Mouse (Mus musculus) lung, embryonic 16.5 days (tissue): ENCODE results near the gene Ttll5. TPM values are rescaled to one million over a fixed set of nuclear protein-coding genes. Genes with fewer than 3 reads are reported as not detected.

Experiments
- ATAC-seq: fragments of 200-750 bp; cut with Nextera tagmentation; 2 replicates; pipeline ENCODE4 v1.8.0; 2017; ENCODE audit warnings: low read depth, mild to moderate bottlenecking, moderate library complexity
- H3K27ac ChIP-seq: fragments of 300-500 bp; sonication (generic); 2 replicates; pipeline ENCODE4 v1.5.1; 2014; ENCODE audit warnings: mild to moderate bottlenecking, control low read depth, low read length
- H3K27me3 ChIP-seq: fragments of 300-500 bp; sonication (generic); 2 replicates; pipeline ENCODE4 v1.6.1; 2014; ENCODE audit warnings: low read depth, low read length, mixed read lengths; ENCODE audit not compliant: control insufficient read depth, insufficient read depth
- H3K36me3 ChIP-seq: fragments of 300-500 bp; sonication (generic); 2 replicates; pipeline ENCODE4 v1.6.1; 2014; ENCODE audit warnings: low read length; ENCODE audit not compliant: control insufficient read depth, insufficient read depth
- H3K4me1 ChIP-seq: fragments of 300-500 bp; sonication (generic); replicated peaks from 2 replicates; pipeline ENCODE4 v1.6.1; 2014; ENCODE audit warnings: low read length, mixed read lengths; ENCODE audit not compliant: control insufficient read depth, insufficient read depth
- H3K4me2 ChIP-seq: fragments of 300-500 bp; sonication (generic); 2 replicates; pipeline ENCODE4 v1.6.1; 2014; ENCODE audit warnings: low read depth, low read length, control low read depth
- H3K4me3 ChIP-seq: fragments of 300-500 bp; sonication (generic); 2 replicates; pipeline ENCODE4 v1.5.1; 2014; ENCODE audit warnings: mild to moderate bottlenecking, low read length, control low read depth
- H3K9ac ChIP-seq: fragments of 300-500 bp; sonication (generic); 2 replicates; pipeline ENCODE4 v1.6.1; 2014; ENCODE audit warnings: low read length, control low read depth
- H3K9me3 ChIP-seq: fragments of 300-500 bp; sonication (generic); 2 replicates; pipeline ENCODE4 v1.6.1; 2016; ENCODE audit warnings: low read length; ENCODE audit not compliant: control insufficient read depth
- WGBS: fragments of 180-500 bp; shearing (Covaris S2); extraction: QIAGEN DNeasy Blood & Tissue Kit; methylation state at CpG from one replicate; pipeline ENCODE4 v1.1.7; 2014; 5-methylcytosine and 5-hydroxymethylcytosine counted together
- polyA plus RNA-seq: library from polyadenylated mRNA; unstranded; fragments of >200 nt; fragmentation: Nextera tagmentation; extraction: Ambion mirVana; gene quantifications from 2 replicates; pipeline ENCODE4 v1.2.1, GENCODE M21; 2015

Gene Ttll5
- polyA plus RNA-seq, 1 experiment from 2014 or later: 17.5 TPM

DNA sequence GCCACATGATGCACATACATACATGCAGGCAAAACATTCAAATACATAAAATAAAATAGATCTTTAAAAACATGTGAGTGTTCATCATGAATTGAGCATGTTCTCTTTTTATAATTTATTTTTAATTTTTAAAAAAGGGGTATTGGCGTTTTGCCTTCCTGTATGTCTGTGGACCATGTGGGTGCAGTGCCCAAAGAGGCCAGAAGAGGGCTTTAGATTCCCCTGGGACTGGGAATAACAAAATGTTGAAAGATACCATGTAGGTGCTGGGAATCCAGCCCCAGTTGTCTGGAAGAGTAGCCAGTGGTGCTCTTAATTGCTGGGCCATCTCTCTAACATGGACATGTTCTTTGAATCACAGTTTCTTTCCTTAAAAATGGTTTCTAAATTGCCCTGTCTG is 127.4 kb downstream of the Ttll5 start:
- Histone ChIP-seq H3K36me3 (peaks cover 4% of the 10 kb centered on the region; the same call in 1 of the 2 replicates), H3K4me1 (peaks cover 7% of the 10 kb centered on the region; the same call in 1 of the 2 replicates), H3K27ac (no peak overlapping the region), H3K27me3 (no peaks in the 10 kb centered on the region), H3K4me3 (no peak overlapping the region), H3K9me3 (no peaks in the 10 kb centered on the region), H3K4me2 (no peak overlapping the region), H3K9ac (no peak overlapping the region)
- no peak for ATAC-seq
- WGBS: 85% methylated on average over 1 of the region's 1 CpGs

DNA sequence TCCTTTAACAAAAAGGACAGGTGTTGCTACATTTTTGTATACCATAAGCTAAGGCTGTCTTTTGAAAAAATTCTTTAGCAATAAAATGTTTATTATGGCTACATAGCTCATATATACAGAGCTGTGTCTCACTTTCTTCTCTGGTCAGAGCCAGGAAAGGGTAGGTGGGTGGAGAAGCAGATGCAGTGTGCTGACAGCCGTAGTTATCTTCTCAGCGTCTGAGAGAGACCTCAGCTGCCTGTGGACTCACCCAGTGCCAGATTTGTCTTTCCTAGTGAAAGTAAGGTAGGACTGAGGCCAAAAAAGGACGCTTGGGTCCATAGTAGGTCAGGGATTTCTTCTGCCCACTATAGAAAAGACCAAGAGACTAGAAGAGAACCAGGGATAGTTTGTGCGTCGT is 127.9 kb downstream of the Ttll5 start:
- ATAC-seq: no peak
- Histone ChIP-seq H3K4me2 (no peak overlapping the region), H3K27me3 (no peaks in the 10 kb centered on the region), H3K36me3 (peaks cover 4% of the 10 kb centered on the region; the same call in 1 of the 2 replicates), H3K4me3 (no peak overlapping the region), H3K9ac (no peak overlapping the region), H3K9me3 (no peaks in the 10 kb centered on the region), H3K27ac (no peak overlapping the region), H3K4me1 (peaks cover 8% of the 10 kb centered on the region; the same call in 1 of the 2 replicates)
- WGBS: 77% methylated on average over 5 of the region's 5 CpGs

DNA sequence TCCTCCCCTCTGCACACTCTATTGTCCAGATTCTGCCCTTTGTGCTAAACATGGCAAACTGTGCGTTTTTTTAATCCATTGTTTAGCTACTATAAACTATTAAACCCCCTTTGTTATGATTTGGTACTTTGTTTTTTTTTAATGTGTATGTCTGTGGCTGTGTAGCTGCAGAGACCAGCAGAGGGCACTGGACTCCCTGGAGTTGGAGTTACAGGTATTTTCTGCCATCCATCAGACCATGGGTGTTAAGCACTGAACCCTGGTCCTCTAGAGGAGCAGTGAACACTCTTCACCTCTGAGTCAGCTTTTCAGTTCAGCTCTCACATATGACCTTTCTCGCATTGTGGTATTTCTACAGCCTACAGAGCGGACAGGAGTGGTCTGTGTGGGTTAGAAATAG is 129.7 kb downstream of the Ttll5 start:
- H3K27me3 ChIP-seq: no peaks in the 10 kb centered on the region
- no peak overlapping the region for H3K27ac ChIP-seq
- H3K36me3 ChIP-seq: peaks cover 2% of the 10 kb centered on the region; the same call in 1 of the 2 replicates
- H3K9ac ChIP-seq: no peak overlapping the region
- no peak overlapping the region for H3K4me2 ChIP-seq
- no peak overlapping the region for H3K4me3 ChIP-seq
- 0 out of 2 replicates have a peak, but pooled peaks have one; percentile 15 for ATAC-seq
- 74% methylated on average over 3 of the region's 3 CpGs for WGBS
- H3K4me1 ChIP-seq: peaks cover 22% of the 10 kb centered on the region
- no peaks in the 10 kb centered on the region for H3K9me3 ChIP-seq

DNA sequence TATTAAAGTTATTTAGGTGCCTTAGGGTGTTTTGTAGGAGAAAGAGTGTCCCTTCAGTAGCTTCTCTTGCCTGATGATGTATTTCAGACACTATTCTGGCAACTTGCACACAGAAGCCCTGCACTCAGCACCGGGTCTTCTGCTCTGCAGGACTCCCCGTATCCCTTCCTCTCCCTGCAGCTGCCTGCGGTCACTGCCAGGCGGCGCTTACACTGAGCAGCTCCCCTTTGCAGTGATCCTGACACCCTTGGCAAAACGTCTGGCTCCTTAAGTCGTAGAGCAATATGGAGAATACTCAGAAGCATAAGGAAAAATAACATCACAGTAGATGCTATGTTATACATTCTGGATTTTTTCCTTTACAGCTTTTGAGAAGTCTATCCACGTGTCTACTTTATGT is 130.6 kb downstream of the Ttll5 start:
- Histone ChIP-seq H3K4me2 (no peak overlapping the region), H3K9ac (no peak overlapping the region), H3K4me3 (no peak overlapping the region), H3K9me3 (no peaks in the 10 kb centered on the region), H3K27ac (no peak overlapping the region), H3K4me1 (peaks cover 25% of the 10 kb centered on the region), H3K36me3 (peaks cover 2% of the 10 kb centered on the region; the same call in 1 of the 2 replicates), H3K27me3 (no peaks in the 10 kb centered on the region)
- WGBS: 50% methylated on average over 8 of the region's 8 CpGs
- 0 out of 2 replicates have a peak, but pooled peaks have one; percentile 19 for ATAC-seq

DNA sequence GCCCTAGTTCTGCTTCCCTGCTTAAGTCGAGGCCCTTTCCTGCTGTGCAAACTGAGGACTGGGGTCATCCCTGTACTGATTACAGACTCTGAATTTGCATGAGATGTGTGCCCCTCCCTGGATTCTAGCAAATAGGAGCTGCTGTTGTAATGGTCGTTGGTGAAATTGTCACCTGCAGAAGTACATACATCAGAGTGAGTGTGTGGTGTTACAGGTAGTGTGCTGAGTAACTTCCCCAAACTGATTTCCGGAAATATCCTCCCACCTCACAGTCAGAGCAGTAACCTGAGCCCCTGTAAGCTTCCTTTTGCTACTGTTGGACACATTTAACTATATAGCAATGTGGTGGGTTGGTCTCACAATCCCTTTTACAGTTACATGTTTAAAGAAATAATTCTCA is 131.2 kb downstream of the Ttll5 start:
- no peak for ATAC-seq
- Histone ChIP-seq H3K36me3 (peaks cover 2% of the 10 kb centered on the region; the same call in 1 of the 2 replicates), H3K9ac (no peak overlapping the region), H3K4me3 (no peak overlapping the region), H3K4me1 (peaks cover 31% of the 10 kb centered on the region), H3K27ac (peak overlapping the region; percentile 10; the same call in 1 of the 2 replicates), H3K9me3 (no peaks in the 10 kb centered on the region), H3K27me3 (no peaks in the 10 kb centered on the region), H3K4me2 (no peak overlapping the region)
- 35% methylated on average over 3 of the region's 3 CpGs for WGBS

GRCm38 (mm10) chr12:85956251-85956650 is 131.8 kb downstream of the Ttll5 start:
- ATAC-seq: no peak
- Histone ChIP-seq H3K9me3 (no peaks in the 10 kb centered on the region), H3K27me3 (no peaks in the 10 kb centered on the region), H3K27ac (no peak overlapping the region), H3K36me3 (peaks cover 2% of the 10 kb centered on the region; the same call in 1 of the 2 replicates), H3K9ac (no peak overlapping the region), H3K4me2 (no peak overlapping the region), H3K4me3 (no peak overlapping the region), H3K4me1 (peaks cover 28% of the 10 kb centered on the region)
- 62% methylated on average over 6 of the region's 6 CpGs for WGBS

- peak overlapping the region; percentile 89 for H3K27ac ChIP-seq
Measured at GRCm38 (mm10) chr12:85958460-85958859, 134.0 kb downstream of the Ttll5 start.

DNA sequence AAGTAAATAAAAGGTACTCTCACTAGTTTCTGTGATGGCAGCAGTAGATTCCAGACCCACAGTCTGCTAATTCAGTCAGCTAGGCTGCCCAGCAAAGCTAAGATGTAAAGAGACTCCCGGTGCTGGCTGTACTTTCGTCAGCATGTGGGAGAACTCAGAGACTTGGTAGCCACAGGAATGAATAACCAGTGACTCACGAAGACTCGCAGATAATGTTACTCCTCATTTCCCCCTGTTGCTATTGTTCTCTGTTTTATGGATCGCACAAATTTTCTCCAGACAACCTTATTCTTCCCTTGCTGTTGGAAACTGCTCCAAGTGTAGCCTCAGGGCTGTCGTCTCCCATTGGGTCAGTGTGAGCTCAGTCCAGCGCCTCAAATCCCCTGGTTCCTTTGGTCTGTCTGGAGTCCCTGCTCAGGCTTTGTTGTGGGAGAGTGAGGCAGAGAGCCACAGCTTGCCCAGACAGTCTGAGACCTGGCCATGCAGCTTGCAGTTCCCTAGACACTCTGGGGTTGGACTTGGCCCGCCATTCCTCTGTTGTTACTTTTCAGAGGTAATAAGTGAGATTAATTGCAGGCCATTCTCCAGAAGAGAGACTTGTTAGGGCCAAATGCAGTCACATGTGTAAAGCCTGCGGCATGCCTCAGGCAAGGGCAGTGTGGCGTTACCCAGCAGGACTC is 135.5 kb downstream of the Ttll5 start:
- Histone ChIP-seq H3K9me3 (no peaks in the 10 kb centered on the region), H3K4me3 (no peak overlapping the region), H3K4me2 (no peak overlapping the region), H3K9ac (no peak overlapping the region), H3K4me1 (peaks cover 40% of the 10 kb centered on the region), H3K27me3 (no peaks in the 10 kb centered on the region), H3K36me3 (no peaks in the 10 kb centered on the region), H3K27ac (peak overlapping the region; percentile 89)
- peak; percentile 52 for ATAC-seq
- 56% methylated on average over 10 of the region's 10 CpGs for WGBS

More at GRCm38 (mm10) chr12:85958460-85958859, 134.0 kb downstream of the Ttll5 start:
- H3K36me3 ChIP-seq: no peaks in the 10 kb centered on the region
- H3K9me3 ChIP-seq: no peaks in the 10 kb centered on the region
- ATAC-seq: no peak
- WGBS: 48% methylated on average over 2 of the region's 2 CpGs
- no peak overlapping the region for H3K9ac ChIP-seq
- no peak overlapping the region for H3K4me3 ChIP-seq
- peaks cover 36% of the 10 kb centered on the region for H3K4me1 ChIP-seq
- H3K27me3 ChIP-seq: no peaks in the 10 kb centered on the region
- H3K4me2 ChIP-seq: no peak overlapping the region

- no peak overlapping the region for H3K4me3 ChIP-seq
- H3K27ac ChIP-seq: peak overlapping the region; percentile 89
- no peak for ATAC-seq
- 57% methylated on average over 4 of the region's 4 CpGs for WGBS
- H3K27me3 ChIP-seq: no peaks in the 10 kb centered on the region
- no peak overlapping the region for H3K9ac ChIP-seq
- H3K4me1 ChIP-seq: peaks cover 40% of the 10 kb centered on the region
- H3K9me3 ChIP-seq: no peaks in the 10 kb centered on the region
- no peak overlapping the region for H3K4me2 ChIP-seq
- no peaks in the 10 kb centered on the region for H3K36me3 ChIP-seq
Measured at GRCm38 (mm10) chr12:85960699-85961098, 136.2 kb downstream of the Ttll5 start.
